Mouse (Mus musculus): ENCODE measurements around the gene Was. TPM values are rescaled to one million over a fixed set of nuclear protein-coding genes. Genes with fewer than 3 reads are reported as not detected.
"Not testable (repeated sequence)": the region's sequence is repeated elsewhere in the genome, so short reads cannot be mapped to it uniquely, and the experiment has no call there.

Gene Was
- 5.3 and 7.2 TPM in 2 replicates for polyA plus RNA-seq (2012; rRNA removed)

- WGBS: 79% methylated on average over 14 of the region's 14 CpGs
- DNase-seq (ENCODE audit: low read depth, low spot score): no peak
Measured at GRCm38 (mm10) chrX:8090346-8090953, at the start of gene Was. TSS of gene Was (minus strand) at chrX:8090498.

GRCm38 (mm10) chrX:8139480-8139879 is 49.2 kb upstream of the Was start:
- WGBS: 15% methylated on average over 1 of the region's 1 CpGs
- DNase-seq (ENCODE audit: low read depth, low spot score): no peak

DNA sequence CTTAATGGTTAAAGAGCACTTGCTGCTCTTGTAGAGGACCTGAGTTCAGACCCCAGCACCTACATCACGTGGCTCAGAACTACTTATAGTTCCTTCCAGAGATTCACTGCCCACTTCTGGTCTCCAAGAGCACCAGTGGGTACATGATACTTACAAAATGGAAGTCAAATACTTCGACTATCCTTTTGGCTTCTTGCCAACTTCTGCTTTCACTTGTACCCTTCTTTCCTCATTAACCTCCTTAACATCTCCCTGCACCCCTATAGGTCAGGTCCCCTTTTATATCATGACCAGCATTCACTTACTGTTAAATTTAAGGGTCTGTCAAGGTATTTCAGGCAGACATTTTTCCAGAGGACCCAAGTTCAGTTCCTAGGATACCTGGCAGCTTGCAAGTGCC is 45.6 kb upstream of the Was start:
- no peak for DNase-seq (ENCODE audit: low read depth, low spot score)
- 35% methylated on average over 2 of the region's 2 CpGs for WGBS

DNA sequence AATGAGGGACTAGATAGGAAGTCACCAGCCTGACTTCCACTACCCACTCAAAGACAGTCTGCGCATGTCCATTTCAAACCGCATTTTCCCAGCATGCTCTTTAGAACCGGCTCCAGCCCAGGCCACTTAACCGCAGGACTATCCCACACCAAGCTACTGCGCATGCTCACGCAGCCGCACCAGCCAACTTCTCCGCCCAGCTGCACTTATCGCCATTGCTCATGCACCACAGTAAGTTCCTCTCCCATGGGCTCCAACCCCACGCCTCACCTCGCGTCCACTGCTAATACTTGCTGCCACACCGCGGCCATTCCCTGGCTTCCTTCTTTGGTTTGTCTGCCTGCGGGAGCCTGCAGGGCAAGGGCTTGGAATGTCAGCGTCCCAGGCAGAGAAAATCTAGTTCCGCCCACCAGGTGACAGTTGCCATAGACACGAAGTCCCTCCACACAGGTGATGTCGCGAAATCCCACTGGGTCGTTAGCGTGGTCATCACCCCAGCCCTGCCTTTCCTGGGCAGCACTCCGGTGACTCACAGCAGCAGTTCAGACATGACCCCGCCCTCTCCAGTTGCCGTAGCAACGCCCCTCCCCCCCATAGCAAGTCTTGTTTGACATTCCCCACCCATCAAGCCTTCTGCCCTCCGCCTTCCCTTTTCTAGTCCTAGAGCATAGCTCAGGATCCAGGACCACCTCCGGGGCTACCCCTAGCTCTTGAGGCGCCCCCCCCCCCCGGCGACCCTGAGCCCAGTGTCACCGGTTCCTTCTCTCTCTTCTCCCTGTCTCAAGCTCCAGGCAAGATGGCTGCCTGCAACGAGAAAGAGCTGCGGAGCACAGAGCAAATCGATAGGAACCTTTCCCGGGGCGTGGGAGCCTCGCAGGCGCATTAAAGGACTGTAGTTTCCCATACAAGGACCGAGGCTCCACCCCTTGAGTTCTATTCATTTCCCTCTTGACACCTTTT is 42.0 kb upstream of the Was start, which contains the start of gene Wdr13:
Gene Wdr13 (minus strand): TSS at position 876 of the 960 bp plus-strand sequence.
- 24% methylated on average over 38 of the region's 40 CpGs for WGBS
- peak; percentile 53 for DNase-seq (ENCODE audit: low read depth, low spot score)

DNA sequence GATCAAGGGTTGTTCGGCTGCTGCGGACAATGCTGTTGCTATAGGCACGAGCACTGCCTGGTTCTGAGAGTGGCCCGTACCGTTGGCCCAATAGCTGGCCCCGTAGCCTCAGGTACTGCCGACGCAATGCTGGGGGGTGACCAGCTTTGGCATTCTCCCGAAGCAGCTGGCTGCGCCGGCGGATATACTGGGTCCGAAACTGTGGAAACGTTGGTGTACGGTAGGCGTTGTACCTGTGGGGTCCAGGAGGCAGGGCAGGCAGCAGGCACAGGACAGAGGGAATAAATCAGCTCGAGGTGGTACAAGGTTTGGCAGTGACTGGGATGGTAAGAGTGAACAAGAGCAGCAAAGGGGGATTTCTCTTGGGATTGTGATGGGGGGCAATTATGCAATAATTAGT is 41.1 kb upstream of the Was start:
- WGBS: 88% methylated on average over 17 of the region's 17 CpGs
- DNase-seq (ENCODE audit: low read depth, low spot score): no peak

- no peak for DNase-seq (ENCODE audit: low read depth, low spot score)
- WGBS: 72% methylated on average over 7 of the region's 7 CpGs
Measured at GRCm38 (mm10) chrX:8125235-8125634, 34.9 kb upstream of the Was start.

DNA sequence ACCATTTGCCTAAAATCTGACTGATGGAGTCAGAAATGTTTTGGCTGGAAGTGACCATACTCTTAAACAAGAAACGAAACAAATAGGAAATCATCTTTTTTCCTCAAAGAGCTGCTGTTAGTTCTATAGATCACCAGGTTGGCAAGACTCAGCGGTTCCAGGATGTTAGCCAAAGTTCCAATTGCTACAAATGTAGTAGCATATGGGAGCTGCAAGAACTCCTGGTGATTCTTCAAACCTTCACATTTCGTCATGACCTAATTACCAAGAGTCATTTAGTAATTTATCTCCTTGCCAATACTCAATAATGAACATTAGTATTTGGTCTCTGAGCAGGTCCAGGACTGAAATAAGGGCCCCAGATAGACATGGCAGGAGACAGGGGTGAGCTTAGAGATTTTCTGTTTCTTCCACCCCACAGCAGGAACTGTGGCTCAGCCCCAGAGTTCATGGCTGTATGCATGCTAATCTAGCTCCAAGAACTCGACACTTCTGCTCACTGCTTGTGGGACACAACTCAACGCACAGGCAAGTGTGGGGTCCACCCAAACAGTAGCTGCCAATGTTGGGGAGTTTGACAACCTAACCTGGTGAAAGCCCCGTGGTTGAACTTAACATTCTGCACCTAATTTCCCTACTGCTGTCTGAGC is 33.6 kb upstream of the Was start:
- WGBS: 79% methylated on average over 6 of the region's 6 CpGs
- DNase-seq (ENCODE audit: low read depth, low spot score): no peak

DNA sequence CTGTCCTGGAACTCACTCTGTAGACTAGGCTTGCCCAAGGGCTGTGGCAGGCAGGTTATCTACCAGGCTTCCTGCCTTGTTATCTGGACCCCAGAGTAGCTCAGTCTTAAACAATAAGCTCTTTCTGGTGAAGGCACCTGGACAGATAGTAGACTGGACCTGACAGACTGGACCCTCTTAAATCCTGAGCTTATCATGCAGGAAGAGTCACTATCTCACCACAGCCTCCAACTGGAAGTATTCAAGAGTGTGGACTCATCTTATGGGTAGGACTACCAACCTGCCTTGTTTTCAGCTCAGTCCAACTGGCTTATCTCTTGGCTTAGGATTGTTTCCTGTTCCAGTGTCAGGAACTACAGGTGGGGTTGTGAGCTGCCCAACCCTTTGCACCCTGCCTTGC is 27.0 kb upstream of the Was start:
- no peak for DNase-seq (ENCODE audit: low read depth, low spot score)

DNA sequence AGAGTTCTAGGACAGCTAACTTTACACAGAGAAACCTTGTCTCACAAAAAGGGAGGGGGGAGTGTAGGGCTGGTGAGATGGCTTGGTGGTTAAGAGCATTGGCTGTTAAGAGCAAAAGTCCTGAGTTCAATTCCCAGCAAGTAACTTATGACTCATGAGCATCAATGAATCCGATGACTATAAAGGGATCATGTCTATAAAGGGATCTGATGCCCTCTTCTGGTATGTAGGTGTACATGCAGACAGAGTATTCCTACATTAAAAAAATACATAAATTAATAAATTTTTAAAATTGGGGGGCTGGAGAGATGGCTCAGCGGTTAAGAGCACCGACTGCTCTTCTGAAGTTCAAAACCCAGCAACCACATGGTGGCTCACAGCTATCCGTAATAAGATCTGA is 25.0 kb upstream of the Was start:
- DNase-seq (ENCODE audit: low read depth, low spot score): no peak
- 63% methylated on average over 4 of the region's 4 CpGs for WGBS

GRCm38 (mm10) chrX:8105019-8105418 is 14.7 kb upstream of the Was start:
- WGBS: 92% methylated on average over 3 of the region's 3 CpGs
- no peak for DNase-seq (ENCODE audit: low read depth, low spot score)

- 72% methylated on average over 7 of the region's 7 CpGs for WGBS
- DNase-seq (ENCODE audit: low read depth, low spot score): no peak
Measured at GRCm38 (mm10) chrX:8102213-8102668, 11.9 kb upstream of the Was start.

- 37% methylated on average over 3 of the region's 3 CpGs for WGBS
- DNase-seq (ENCODE audit: low read depth, low spot score): no peak
Measured at GRCm38 (mm10) chrX:8101017-8101416, 10.7 kb upstream of the Was start.

DNA sequence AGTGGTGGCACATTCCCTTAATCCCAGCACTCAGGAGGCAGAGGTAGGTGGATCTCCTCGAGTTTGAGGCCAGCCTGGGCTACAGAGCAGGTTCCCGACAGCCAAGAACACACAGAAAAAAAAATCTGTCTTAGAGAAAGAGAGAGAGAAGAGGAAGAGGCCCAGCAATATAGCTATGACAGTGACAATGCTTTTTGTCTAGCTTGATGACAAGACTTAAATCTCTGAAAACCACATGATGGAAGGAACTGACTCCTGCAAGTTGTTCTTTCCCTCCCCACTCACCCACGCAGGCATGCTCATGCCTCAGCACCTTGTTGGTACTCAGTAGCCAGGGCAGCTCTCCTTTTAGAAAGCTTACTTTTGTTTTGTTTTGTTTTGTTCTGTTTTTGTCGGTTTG is 9.1 kb upstream of the Was start:
- no peak for DNase-seq (ENCODE audit: low read depth, low spot score)
- 19% methylated on average over 4 of the region's 4 CpGs for WGBS

DNA sequence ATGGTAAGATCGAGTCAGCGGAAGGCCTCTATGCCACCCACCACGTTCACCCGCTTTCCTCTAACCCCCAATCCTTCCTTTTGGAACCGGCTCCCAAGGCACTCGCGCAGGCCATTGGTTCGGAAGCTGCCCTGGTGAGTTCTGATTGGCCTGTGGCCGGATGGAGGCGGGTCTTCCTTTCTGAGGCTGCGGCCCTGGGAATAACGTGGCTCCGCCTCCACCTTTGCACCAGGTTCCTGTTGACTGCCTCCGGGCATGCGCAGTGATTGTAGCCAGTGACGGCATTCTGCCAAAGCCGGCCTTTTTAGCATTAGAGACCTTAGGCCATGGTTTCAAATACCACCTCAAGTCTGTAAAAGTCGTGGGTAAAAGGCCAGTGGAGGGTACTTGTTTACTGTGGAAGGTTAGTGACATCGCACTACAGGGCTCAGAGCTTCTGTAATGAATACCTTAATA is 6.5 kb upstream of the Was start:
- WGBS: 21% methylated on average over 19 of the region's 19 CpGs
- DNase-seq (ENCODE audit: low read depth, low spot score): peak; percentile 74

GRCm38 (mm10) chrX:8096068-8096786 is 5.9 kb upstream of the Was start:
- not testable (repeated sequence) for DNase-seq (ENCODE audit: low read depth, low spot score)
- 8% methylated on average over 23 of the region's 48 CpGs for WGBS

GRCm38 (mm10) chrX:8095546-8095945 is 5.2 kb upstream of the Was start:
- WGBS: 69% methylated on average over 10 of the region's 10 CpGs
- no peak for DNase-seq (ENCODE audit: low read depth, low spot score)

- WGBS: 72% methylated on average over 4 of the region's 5 CpGs
- DNase-seq (ENCODE audit: low read depth, low spot score): not testable (repeated sequence)
Measured at GRCm38 (mm10) chrX:8090954-8091347, 653 bp upstream of the Was start.

DNA sequence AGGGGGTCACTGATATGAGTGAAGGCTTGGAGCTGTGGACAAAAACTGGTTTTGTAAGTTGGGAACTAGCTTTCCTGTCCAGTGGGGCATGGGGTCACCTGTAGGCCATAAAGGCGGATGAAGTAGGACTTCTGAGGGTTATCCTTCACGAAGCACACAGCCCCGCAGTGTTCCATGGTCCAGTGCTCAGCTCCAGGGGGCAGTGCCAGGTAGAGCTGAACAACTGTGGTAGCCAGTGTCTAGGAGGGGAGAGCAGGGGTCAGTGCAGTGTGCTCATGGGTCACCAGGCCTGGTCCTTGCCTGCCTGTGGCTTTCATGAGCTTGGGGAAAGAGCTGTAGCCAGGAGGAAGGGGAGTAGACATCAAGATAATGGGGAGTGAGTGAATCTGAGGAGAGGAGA is 552 bp downstream of the Was start:
- 86% methylated on average over 3 of the region's 3 CpGs for WGBS

DNA sequence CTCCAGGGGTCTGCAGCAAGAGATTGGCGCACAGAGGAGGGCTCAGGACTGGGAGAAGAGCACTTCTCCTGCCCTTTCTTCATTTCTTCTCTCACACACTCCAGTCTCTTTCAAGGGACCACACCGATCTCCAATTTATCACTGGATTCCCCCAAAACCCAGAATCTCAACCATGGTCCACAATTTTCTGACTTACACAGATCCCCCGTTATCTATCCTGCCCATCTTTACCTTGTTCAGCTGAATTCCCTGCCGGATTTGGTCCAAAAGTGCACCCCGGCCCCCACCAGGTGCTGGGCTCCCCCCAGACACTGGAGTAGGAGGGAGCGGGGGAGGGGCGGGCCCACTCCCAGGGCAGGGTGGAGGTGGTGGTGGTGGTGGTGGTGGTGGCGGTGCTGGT is 4.7 kb downstream of the Was start:
- no peak for DNase-seq (ENCODE audit: low read depth, low spot score)
- 89% methylated on average over 8 of the region's 8 CpGs for WGBS

More for the DNA sequence above, 552 bp downstream of the Was start:
- no peak for DNase-seq (ENCODE audit: low read depth, low spot score)

All from large intestine, adult 2 months (tissue).